Mouse (Mus musculus) forebrain, embryonic 15.5 days (tissue): ENCODE data around the gene Apof. TPM values are rescaled to one million over a fixed set of nuclear protein-coding genes. Genes with fewer than 3 reads are reported as not detected.

Experiments
- ATAC-seq: fragments of 200-750 bp; cut with Nextera tagmentation; replicated peaks from 2 replicates; pipeline ENCODE4 v1.8.0; 2017; ENCODE audit warnings: mild to moderate bottlenecking, moderate TSS enrichment, moderate library complexity
- H3K27ac ChIP-seq: fragments of 300-500 bp; sonication (generic); replicated peaks from 2 replicates; pipeline ENCODE4 v1.5.1; 2015; ENCODE audit warnings: mild to moderate bottlenecking, inconsistent platforms
- H3K27me3 ChIP-seq: fragments of 300-500 bp; sonication (generic); 2 replicates; pipeline ENCODE4 v1.6.1; 2015; ENCODE audit warnings: inconsistent platforms
- H3K36me3 ChIP-seq: fragments of 300-500 bp; sonication (generic); 2 replicates; pipeline ENCODE4 v1.6.1; 2015; ENCODE audit warnings: mild to moderate bottlenecking, inconsistent platforms
- H3K4me1 ChIP-seq: fragments of 300-500 bp; sonication (generic); 2 replicates; pipeline ENCODE4 v1.6.1; 2015; ENCODE audit warnings: inconsistent platforms
- H3K4me2 ChIP-seq: fragments of 300-500 bp; sonication (generic); replicated peaks from 2 replicates; pipeline ENCODE4 v1.6.1; 2015; ENCODE audit warnings: mild to moderate bottlenecking, inconsistent platforms
- H3K4me3 ChIP-seq: fragments of 300-500 bp; sonication (generic); 2 replicates; pipeline ENCODE4 v1.5.1; 2015; ENCODE audit warnings: mild to moderate bottlenecking, inconsistent platforms
- H3K9ac ChIP-seq: fragments of 300-500 bp; sonication (generic); replicated peaks from 2 replicates; pipeline ENCODE4 v1.6.1; 2015; ENCODE audit warnings: mild to moderate bottlenecking, inconsistent platforms
- H3K9me3 ChIP-seq: fragments of 300-500 bp; sonication (generic); 2 replicates; pipeline ENCODE4 v1.6.1; 2016; ENCODE audit warnings: inconsistent platforms
- WGBS: fragments of 180-500 bp; shearing (Covaris S2); methylation state at CpG from one replicate; pipeline ENCODE4 v1.1.7; 2015; ENCODE audit warnings: mixed read lengths; 5-methylcytosine and 5-hydroxymethylcytosine counted together
- polyA plus RNA-seq: library from polyadenylated mRNA; unstranded; fragments of >200 nt; fragmentation: Nextera tagmentation; extraction: Ambion mirVana; gene quantifications from 2 replicates; pipeline ENCODE4 v1.2.1, GENCODE M21; 2015

Apof gene
- polyA plus RNA-seq, result not detected in 2 replicates

- Histone ChIP-seq H3K27ac (no peak within 1 kb of the TSS), H3K36me3 (no peaks in the 10 kb centered on the region), H3K9me3 (no peaks in the 10 kb centered on the region), H3K4me3 (no peak within 1 kb of the TSS), H3K4me2 (no peak within 1 kb of the TSS), H3K9ac (no peak within 1 kb of the TSS), H3K4me1 (peaks cover 11% of the 10 kb centered on the region), H3K27me3 (no peaks in the 10 kb centered on the region)
- no peak for ATAC-seq
- whole genome bisulfite sequencing, result 86% methylated on average over 6 of the region's 6 CpGs
Observed at GRCm38 (mm10) chr10:128268371-128268770, at the start of gene Apof. Apof (plus strand) TSS chr10:128268671.

DNA sequence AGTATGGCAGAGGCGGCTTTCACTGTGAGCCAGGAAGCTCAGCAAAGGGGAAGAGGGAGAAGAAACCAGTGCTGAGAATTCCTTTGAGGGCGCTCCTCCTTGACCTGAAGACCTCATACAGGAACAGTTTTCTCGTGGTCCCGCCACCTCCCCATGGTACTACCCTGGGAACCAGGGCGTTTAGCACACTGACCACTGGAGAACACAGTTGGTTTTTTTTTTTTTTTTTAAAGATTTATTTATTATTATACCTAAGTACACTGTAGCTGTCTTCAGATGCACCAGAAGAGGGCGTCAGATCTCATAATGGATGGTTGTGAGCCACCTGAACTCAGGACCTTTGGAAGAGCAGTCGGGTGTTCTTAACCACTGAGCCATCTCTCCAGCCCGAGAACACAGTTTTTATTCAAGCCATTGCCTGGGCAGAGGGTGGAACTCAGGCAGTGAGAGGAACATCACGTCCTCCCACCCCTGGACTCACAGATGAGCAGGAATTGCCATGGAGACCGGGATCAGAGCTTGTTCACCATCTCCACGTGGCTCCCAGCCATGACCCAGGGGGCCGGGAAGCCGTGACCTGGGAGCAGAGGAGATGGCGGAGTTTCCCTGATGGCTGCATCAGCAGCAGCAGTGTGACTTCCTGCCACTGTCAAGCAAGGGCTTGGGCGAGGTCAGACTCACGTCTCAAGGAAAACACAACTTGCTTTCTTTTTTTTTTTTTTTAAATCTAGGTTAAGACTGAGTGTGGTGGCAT lies 46.8 kb upstream of the Apof start:
- WGBS, result 74% methylated on average over 16 of the region's 16 CpGs
- Histone ChIP-seq H3K4me3 (no peak overlapping the region), H3K27me3 (no peaks in the 10 kb centered on the region)

DNA sequence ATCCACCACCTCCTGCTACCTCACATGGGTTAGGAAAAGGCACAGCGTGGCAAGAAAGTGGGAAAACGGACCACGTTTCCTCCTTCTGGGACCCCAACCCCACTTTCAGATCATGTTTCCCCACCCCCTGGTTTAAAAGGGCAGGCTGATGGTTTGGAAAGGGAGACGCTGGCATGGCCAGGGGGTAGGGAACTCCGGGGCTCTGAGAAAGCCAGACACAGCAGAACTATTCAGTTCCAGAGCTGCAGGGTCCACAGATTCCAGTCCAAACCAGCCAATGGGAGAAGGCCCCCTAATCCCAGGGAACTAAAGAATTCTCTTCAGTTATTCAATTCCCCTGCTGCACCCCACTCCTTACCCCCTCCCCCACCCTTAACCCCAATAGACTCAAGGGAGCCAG lies 43.4 kb upstream of the Apof start:
- ATAC-seq, result no peak
- H3K4me2 ChIP-seq, result no peak overlapping the region
- no peak overlapping the region for H3K9ac ChIP-seq
- H3K4me1 ChIP-seq, result no peaks in the 10 kb centered on the region
- 29% methylated on average over 5 of the region's 5 CpGs for WGBS
- no peaks in the 10 kb centered on the region for H3K9me3 ChIP-seq
- no peak overlapping the region for H3K27ac ChIP-seq
- no peaks in the 10 kb centered on the region for H3K36me3 ChIP-seq
- H3K4me3 ChIP-seq, result no peak overlapping the region
- H3K27me3 ChIP-seq, result no peaks in the 10 kb centered on the region

More for the DNA sequence above, 46.8 kb upstream of the Apof start:
- Histone ChIP-seq H3K9ac (no peak overlapping the region), H3K4me1 (no peaks in the 10 kb centered on the region), H3K4me2 (no peak overlapping the region), H3K9me3 (no peaks in the 10 kb centered on the region), H3K36me3 (no peaks in the 10 kb centered on the region), H3K27ac (no peak overlapping the region)
- no peak for ATAC-seq

GRCm38 (mm10) chr10:128225538-128225937 lies 42.9 kb upstream of the Apof start, which contains the start of gene Mip:
Mip (plus strand) TSS chr10:128225838.
- no peaks in the 10 kb centered on the region for H3K27me3 ChIP-seq
- no peak within 1 kb of the TSS for H3K4me3 ChIP-seq
- no peaks in the 10 kb centered on the region for H3K9me3 ChIP-seq
- no peak for ATAC-seq
- H3K4me2 ChIP-seq, result no peak within 1 kb of the TSS
- no peaks in the 10 kb centered on the region for H3K36me3 ChIP-seq
- H3K4me1 ChIP-seq, result no peaks in the 10 kb centered on the region
- H3K9ac ChIP-seq, result no peak within 1 kb of the TSS
- WGBS, result 26% methylated on average over 4 of the region's 4 CpGs
- H3K27ac ChIP-seq, result no peak within 1 kb of the TSS

- H3K4me1 ChIP-seq, result peaks cover 8% of the 10 kb centered on the region
- no peaks in the 10 kb centered on the region for H3K27me3 ChIP-seq
- WGBS, result 74% methylated on average over 9 of the region's 9 CpGs
- H3K9ac ChIP-seq, result no peak overlapping the region
- no peak for ATAC-seq
- no peak overlapping the region for H3K27ac ChIP-seq
- H3K9me3 ChIP-seq, result no peaks in the 10 kb centered on the region
- no peak overlapping the region for H3K4me2 ChIP-seq
- no peaks in the 10 kb centered on the region for H3K36me3 ChIP-seq
- no peak overlapping the region for H3K4me3 ChIP-seq
Observed at GRCm38 (mm10) chr10:128227592-128227991, 40.9 kb upstream of the Apof start.

- Histone ChIP-seq H3K4me3 (no peak overlapping the region), H3K27ac (no peak overlapping the region), H3K36me3 (no peaks in the 10 kb centered on the region), H3K27me3 (no peaks in the 10 kb centered on the region), H3K9me3 (no peaks in the 10 kb centered on the region), H3K4me2 (no peak overlapping the region), H3K4me1 (peaks cover 13% of the 10 kb centered on the region), H3K9ac (no peak overlapping the region)
- ATAC-seq, result no peak
- 91% methylated on average over 8 of the region's 8 CpGs for WGBS
Observed at GRCm38 (mm10) chr10:128228009-128228408, 40.5 kb upstream of the Apof start.

DNA sequence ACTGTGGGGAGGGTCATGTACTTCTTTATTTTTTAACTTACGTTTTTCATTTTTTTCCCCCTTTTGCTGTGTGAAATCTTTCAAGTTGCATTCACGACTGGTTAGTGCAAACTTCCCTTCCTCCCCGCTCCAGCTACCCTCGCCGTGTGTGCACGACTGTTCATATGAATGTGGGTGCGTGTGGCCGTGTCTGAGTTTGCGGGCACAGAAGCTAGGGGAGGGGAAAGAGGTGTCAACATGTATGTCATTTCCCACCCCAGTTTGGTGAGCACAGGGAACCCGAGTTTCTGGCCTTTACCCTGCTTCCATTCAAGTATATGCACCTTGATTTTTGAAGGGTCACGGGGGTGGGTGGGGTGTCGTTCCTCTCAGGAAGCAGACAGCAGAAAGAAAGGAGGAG lies 37.9 kb upstream of the Apof start:
- no peak for ATAC-seq
- no peak overlapping the region for H3K27ac ChIP-seq
- no peak overlapping the region for H3K9ac ChIP-seq
- H3K4me2 ChIP-seq, result no peak overlapping the region
- 85% methylated on average over 12 of the region's 12 CpGs for WGBS
- no peaks in the 10 kb centered on the region for H3K9me3 ChIP-seq
- no peaks in the 10 kb centered on the region for H3K36me3 ChIP-seq
- H3K4me1 ChIP-seq, result peaks cover 13% of the 10 kb centered on the region
- H3K27me3 ChIP-seq, result no peaks in the 10 kb centered on the region
- H3K4me3 ChIP-seq, result no peak overlapping the region

DNA sequence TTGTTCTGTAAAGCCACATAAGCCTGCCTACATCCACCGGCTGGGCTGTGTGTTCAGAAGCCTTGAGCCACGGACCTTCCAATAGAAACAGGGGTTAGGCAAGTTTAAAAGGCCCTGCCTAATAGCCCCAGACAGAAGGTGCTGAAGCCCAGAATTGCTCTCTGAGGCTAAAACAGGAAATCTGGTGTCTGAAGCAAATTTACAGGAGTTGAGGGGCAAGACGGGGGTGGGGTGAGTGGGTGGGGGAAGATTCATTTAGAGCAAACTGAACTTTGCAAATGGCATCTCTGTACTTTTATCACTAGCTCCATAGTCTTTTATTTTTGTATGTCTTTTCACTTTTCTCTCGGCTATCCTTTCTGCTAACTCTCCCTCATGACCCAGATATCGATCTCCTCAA lies 37.3 kb upstream of the Apof start:
- Histone ChIP-seq H3K9me3 (no peaks in the 10 kb centered on the region), H3K4me2 (peak overlapping the region; percentile 59), H3K27ac (no peak overlapping the region), H3K9ac (peak overlapping the region; percentile 79), H3K4me3 (peak overlapping the region; percentile 57), H3K36me3 (no peaks in the 10 kb centered on the region), H3K4me1 (peaks cover 13% of the 10 kb centered on the region), H3K27me3 (no peaks in the 10 kb centered on the region)
- 15% methylated on average over 5 of the region's 5 CpGs for WGBS
- ATAC-seq, result no peak

GRCm38 (mm10) chr10:128231697-128232419 lies 36.6 kb upstream of the Apof start, which contains the start of gene Timeless:
Timeless (plus strand) TSS chr10:128232065.
- ATAC-seq, result peak; percentile 92
- peaks cover 13% of the 10 kb centered on the region for H3K4me1 ChIP-seq
- H3K27me3 ChIP-seq, result no peaks in the 10 kb centered on the region
- H3K27ac ChIP-seq, result peak within 1 kb of the TSS; percentile 94
- peak within 1 kb of the TSS; percentile 59 for H3K4me2 ChIP-seq
- no peaks in the 10 kb centered on the region for H3K36me3 ChIP-seq
- H3K9ac ChIP-seq, result peak within 1 kb of the TSS; percentile 79
- H3K9me3 ChIP-seq, result no peaks in the 10 kb centered on the region
- peak within 1 kb of the TSS; percentile 57 for H3K4me3 ChIP-seq
- under 1% methylated on average over 56 of the region's 58 CpGs for WGBS

DNA sequence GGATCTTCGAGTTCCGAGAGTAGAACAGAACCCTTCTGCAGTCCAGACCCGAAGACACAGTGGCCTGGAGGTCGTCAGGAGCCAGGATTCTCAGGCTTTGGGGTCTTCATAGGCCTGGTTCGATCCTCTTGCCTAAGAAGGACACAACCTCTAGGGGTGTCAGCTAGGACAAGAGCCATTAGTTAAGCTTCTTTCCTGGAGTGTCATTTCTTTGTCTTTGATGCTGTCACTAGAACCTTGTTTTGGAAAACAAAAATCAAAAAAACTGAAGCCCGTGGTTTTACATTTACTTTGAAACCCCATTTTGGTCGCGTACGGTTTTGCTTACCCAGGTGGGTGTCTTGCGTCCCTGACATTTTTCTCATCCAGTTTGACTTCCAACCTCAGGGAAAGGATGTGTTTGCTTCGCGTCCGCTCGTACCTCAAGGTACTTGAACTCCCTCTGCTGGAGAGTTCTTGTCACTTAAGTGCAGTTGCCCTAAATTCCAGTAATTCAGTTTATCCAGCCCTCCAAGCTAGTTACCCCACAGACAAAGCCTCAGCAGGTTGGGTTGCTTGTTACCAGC lies 36.0 kb upstream of the Apof start:
- H3K9me3 ChIP-seq, result no peaks in the 10 kb centered on the region
- peak overlapping the region; percentile 94 for H3K27ac ChIP-seq
- WGBS, result 0% methylated on average over 14 of the region's 14 CpGs
- H3K4me1 ChIP-seq, result peaks cover 13% of the 10 kb centered on the region
- ATAC-seq, result peak; percentile 35
- H3K4me2 ChIP-seq, result peak overlapping the region; percentile 59
- peak overlapping the region; percentile 57 for H3K4me3 ChIP-seq
- H3K9ac ChIP-seq, result peak overlapping the region; percentile 79
- no peaks in the 10 kb centered on the region for H3K27me3 ChIP-seq
- H3K36me3 ChIP-seq, result no peaks in the 10 kb centered on the region

- Histone ChIP-seq H3K4me3 (no peak overlapping the region), H3K9ac (no peak overlapping the region), H3K4me2 (no peak overlapping the region), H3K27me3 (no peaks in the 10 kb centered on the region), H3K9me3 (no peaks in the 10 kb centered on the region), H3K36me3 (peaks cover 12% of the 10 kb centered on the region), H3K27ac (no peak overlapping the region), H3K4me1 (peaks cover 15% of the 10 kb centered on the region)
- no peak for ATAC-seq
- WGBS, result 44% methylated on average over 4 of the region's 4 CpGs
Observed at GRCm38 (mm10) chr10:128236321-128236720, 32.1 kb upstream of the Apof start.

DNA sequence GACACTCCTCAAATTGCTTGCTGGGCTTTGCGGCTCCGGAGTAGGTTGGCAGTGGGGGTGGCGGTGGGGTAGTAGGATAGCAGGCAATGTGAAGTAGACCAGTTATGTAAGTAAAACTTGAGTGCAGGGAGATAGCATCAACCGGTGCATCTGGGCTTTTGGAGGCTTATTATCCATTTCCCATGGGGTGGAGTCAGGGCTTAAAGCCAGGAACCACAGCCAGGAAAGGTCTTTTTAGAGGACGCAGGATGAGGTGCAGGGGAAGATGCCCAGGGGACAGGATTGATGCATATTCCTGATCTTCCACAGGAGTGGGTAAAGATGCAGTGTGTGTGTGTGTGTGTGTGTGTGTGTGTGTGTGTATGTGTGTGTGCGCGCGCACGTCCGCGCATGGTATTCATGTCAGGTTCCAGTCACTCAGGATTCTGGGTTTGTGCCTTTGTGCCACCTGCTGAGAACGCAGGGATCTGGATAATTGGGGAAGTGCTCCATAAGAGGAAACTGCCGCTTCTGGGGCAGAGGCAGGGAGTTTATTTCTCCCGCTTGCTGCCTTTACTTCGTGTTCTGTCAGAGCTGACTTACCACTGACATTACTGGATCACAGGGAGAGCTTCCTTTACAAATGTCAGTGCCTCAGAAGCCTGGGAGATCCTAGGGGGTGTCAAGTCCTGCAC lies 30.5 kb upstream of the Apof start:
- 66% methylated on average over 15 of the region's 15 CpGs for WGBS
- no peak overlapping the region for H3K27ac ChIP-seq
- ATAC-seq, result no peak
- no peaks in the 10 kb centered on the region for H3K27me3 ChIP-seq
- H3K4me2 ChIP-seq, result no peak overlapping the region
- H3K9ac ChIP-seq, result no peak overlapping the region
- peaks cover 15% of the 10 kb centered on the region for H3K36me3 ChIP-seq
- H3K4me1 ChIP-seq, result peaks cover 7% of the 10 kb centered on the region
- H3K9me3 ChIP-seq, result no peaks in the 10 kb centered on the region
- H3K4me3 ChIP-seq, result no peak overlapping the region
